Mouse (Mus musculus) stomach, embryonic 14.5 days (tissue): Measurements from ENCODE around the gene Ddx1. TPM values are rescaled to one million over a fixed set of nuclear protein-coding genes. Genes with fewer than 3 reads are reported as not detected.
"Not testable (repeated sequence)": the region's sequence is repeated elsewhere in the genome, so short reads cannot be mapped to it uniquely, and the experiment has no call there.

Experiments
- ATAC-seq: fragments of 200-750 bp; cut with Nextera tagmentation; 2 replicates; pipeline ENCODE4 v1.8.0; 2017; ENCODE audit warnings: low read depth, moderate TSS enrichment; ENCODE audit not compliant: insufficient number of reproducible peaks, insufficient read depth, low FRiP score
- H3K27ac ChIP-seq: fragments of 300-500 bp; sonication (generic); 2 replicates; pipeline ENCODE4 v1.5.1; 2014; ENCODE audit warnings: mild to moderate bottlenecking, low read length, moderate library complexity, mixed read lengths
- H3K27me3 ChIP-seq: fragments of 300-500 bp; sonication (generic); 2 replicates; pipeline ENCODE4 v1.6.1; 2014; ENCODE audit warnings: low read length, control low read depth, mixed read lengths; ENCODE audit not compliant: control insufficient read depth, insufficient read depth
- H3K36me3 ChIP-seq: fragments of 300-500 bp; sonication (generic); 2 replicates; pipeline ENCODE4 v1.6.1; 2014; ENCODE audit warnings: mild to moderate bottlenecking, control low read depth, low read length, moderate library complexity, mixed read lengths; ENCODE audit not compliant: control insufficient read depth, insufficient read depth
- H3K4me1 ChIP-seq: fragments of 300-500 bp; sonication (generic); 2 replicates; pipeline ENCODE4 v1.6.1; 2014; ENCODE audit warnings: low read length, control low read depth, mixed read lengths; ENCODE audit not compliant: control insufficient read depth, insufficient read depth
- H3K4me2 ChIP-seq: fragments of 300-500 bp; sonication (generic); replicated peaks from 2 replicates; pipeline ENCODE4 v1.6.1; 2014; ENCODE audit warnings: low read depth, low read length, control low read depth
- H3K4me3 ChIP-seq: fragments of 300-500 bp; sonication (generic); 2 replicates; pipeline ENCODE4 v1.5.1; 2014; ENCODE audit warnings: low read depth, low read length, control low read depth
- H3K9ac ChIP-seq: fragments of 300-500 bp; sonication (generic); replicated peaks from 2 replicates; pipeline ENCODE4 v1.6.1; 2014; ENCODE audit warnings: low read depth, mild to moderate bottlenecking, control low read depth, low read length, moderate library complexity, mixed read lengths
- H3K9me3 ChIP-seq: fragments of 300-500 bp; sonication (generic); 2 replicates; pipeline ENCODE4 v1.6.1; 2016; ENCODE audit warnings: low read depth, low read length, control low read depth; ENCODE audit not compliant: control insufficient read depth
- WGBS: fragments of 180-500 bp; shearing (Covaris S2); extraction: QIAGEN DNeasy Blood & Tissue Kit; methylation state at CpG from one replicate; pipeline ENCODE4 v1.1.7; 2014; 5-methylcytosine and 5-hydroxymethylcytosine counted together
- polyA plus RNA-seq: library from polyadenylated mRNA; unstranded; fragments of >200 nt; fragmentation: Nextera tagmentation; extraction: Ambion mirVana; gene quantifications from 2 replicates; pipeline ENCODE4 v1.2.1, GENCODE M21; 2014

Ddx1 gene
- polyA plus RNA-seq, 1 experiment from 2014 or later = 152 TPM

DNA sequence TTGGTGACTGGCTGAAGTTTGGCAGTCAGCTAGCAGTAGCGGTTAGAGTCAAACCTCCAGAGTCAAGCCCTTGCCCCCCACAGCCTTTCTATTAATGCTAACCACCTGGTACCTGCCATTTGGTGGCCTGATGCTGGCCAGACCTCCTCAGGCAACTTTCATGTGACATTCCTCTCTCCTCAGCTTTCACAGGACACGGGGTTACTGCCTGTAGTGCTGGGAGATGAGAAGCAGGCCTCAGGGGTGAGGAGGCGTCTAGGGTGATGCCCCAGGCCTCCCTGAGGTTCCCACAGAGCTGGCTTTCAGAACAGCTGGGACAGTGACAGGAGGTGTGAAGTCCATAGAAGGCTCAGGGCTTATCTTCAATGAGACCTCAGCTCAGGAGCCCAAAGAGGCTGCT, 50.9 kb downstream of the Ddx1 start:
- Histone ChIP-seq H3K27me3 (no peaks in the 10 kb centered on the region), H3K9me3 (no peaks in the 10 kb centered on the region), H3K4me2 (no peak overlapping the region), H3K4me3 (no peak overlapping the region), H3K9ac (no peak overlapping the region), H3K27ac (no peak overlapping the region), H3K36me3 (no peaks in the 10 kb centered on the region), H3K4me1 (no peaks in the 10 kb centered on the region)
- no peak for ATAC-seq
- 59% methylated on average over 3 of the region's 3 CpGs for WGBS

DNA sequence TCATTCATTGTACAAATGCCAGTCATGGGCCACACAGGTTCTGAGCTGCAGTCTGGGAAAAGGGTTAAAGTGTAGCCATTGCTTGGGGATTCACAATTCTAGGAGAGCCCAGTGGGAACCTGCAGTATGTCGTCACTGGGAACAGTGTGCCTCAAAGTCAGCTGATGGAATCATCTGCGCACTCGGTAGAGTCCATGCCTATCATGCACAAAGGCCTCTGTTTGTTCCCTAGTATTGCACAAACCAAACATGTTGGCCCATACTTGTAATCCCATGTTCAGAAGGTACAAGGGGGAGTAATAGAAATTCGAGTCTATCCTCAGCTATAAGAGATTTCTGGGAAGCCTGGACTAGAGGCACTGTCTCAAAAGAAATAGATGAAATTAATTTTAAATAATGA, 52.9 kb downstream of the Ddx1 start:
- H3K27ac ChIP-seq = no peak overlapping the region
- H3K4me2 ChIP-seq = no peak overlapping the region
- no peaks in the 10 kb centered on the region for H3K36me3 ChIP-seq
- no peaks in the 10 kb centered on the region for H3K9me3 ChIP-seq
- H3K4me3 ChIP-seq = no peak overlapping the region
- WGBS = 75% methylated on average over 4 of the region's 4 CpGs
- no peak overlapping the region for H3K9ac ChIP-seq
- ATAC-seq = no peak
- no peaks in the 10 kb centered on the region for H3K4me1 ChIP-seq
- no peaks in the 10 kb centered on the region for H3K27me3 ChIP-seq

DNA sequence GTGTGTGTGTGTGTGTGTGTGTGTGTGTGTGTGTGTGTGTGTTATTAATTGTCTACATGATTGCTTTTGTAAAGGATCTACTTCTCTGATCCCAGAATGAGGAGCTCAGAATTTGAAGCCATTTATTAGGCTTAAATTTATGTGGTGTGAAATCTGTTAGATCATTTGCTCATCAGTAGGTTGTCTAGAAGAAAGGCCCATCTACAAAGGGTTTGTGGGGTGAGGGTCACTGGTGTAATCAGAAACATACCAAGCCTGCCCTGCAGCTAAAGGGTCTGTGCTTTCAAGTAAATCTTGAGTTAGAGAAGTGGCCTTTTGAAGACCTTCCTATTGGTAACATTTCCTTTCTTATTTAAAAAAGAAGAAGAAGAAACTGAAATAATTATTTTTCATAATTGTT, 53.5 kb downstream of the Ddx1 start:
- no peak overlapping the region for H3K4me2 ChIP-seq
- ATAC-seq = no peak
- H3K9ac ChIP-seq = no peak overlapping the region
- no peaks in the 10 kb centered on the region for H3K9me3 ChIP-seq
- no peaks in the 10 kb centered on the region for H3K27me3 ChIP-seq
- H3K4me3 ChIP-seq = no peak overlapping the region
- no peak overlapping the region for H3K27ac ChIP-seq
- no peaks in the 10 kb centered on the region for H3K4me1 ChIP-seq
- no peaks in the 10 kb centered on the region for H3K36me3 ChIP-seq

DNA sequence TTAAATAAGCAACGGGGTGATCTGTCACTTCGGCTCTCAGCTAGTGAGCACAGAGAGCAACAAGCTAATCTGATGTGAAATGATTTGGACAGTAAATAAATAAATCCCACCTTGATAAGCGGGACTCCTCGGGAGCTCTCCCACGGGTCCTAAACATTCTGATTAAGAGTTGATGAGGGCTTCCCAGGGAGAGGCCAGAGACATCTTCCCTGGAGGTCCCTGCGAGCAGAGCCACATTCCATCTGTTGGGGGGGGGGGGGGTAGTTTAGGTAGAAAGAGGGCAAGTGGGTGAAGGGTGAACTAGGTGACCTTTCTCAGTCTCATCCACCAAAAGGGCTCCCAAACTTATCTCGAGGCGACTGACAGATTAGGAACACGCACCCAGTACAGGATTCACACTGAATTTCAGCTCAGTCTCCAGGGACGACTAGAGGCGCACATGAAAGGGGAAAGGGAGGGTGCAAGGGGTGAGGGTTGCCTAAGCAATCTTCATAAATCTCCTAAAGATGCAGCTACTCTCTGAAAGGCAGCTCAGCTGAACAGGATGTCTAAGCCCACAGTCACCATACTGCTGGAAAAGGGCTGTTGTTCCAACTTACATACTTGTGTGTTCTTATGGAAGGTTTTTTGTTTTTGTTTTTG, 60.8 kb downstream of the Ddx1 start:
- Histone ChIP-seq H3K27ac (no peak overlapping the region), H3K4me1 (0 out of 2 replicates have a peak, but pooled peaks cover 9% of the 10 kb centered on the region), H3K9ac (no peak overlapping the region), H3K27me3 (no peaks in the 10 kb centered on the region), H3K4me3 (no peak overlapping the region), H3K4me2 (no peak overlapping the region), H3K36me3 (no peaks in the 10 kb centered on the region), H3K9me3 (no peaks in the 10 kb centered on the region)
- WGBS = 16% methylated on average over 11 of the region's 11 CpGs
- no peak for ATAC-seq

DNA sequence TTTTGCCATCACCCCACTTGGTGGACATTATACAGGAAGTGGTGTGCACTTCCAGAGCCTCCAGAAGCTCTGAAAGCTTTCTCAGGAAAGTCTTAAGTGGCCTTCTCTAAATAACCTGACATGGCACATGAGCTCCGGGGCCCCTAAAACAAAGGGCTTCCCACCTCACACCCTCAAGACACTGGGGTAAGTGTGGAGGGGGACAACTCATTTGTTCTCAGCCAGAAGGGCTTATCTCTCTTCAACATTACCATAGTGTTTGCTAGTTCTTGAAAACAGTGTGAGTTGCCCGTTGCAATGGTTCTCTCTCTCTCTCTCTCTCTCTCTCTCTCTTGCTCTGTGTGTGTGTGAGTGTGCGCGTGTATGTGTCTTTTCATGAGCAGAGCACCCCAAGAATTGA, 62.8 kb downstream of the Ddx1 start:
- ATAC-seq = no peak
- Histone ChIP-seq H3K27ac (no peak overlapping the region), H3K27me3 (no peaks in the 10 kb centered on the region), H3K4me1 (peaks cover 13% of the 10 kb centered on the region), H3K9me3 (no peaks in the 10 kb centered on the region), H3K36me3 (no peaks in the 10 kb centered on the region), H3K4me2 (no peak overlapping the region), H3K4me3 (no peak overlapping the region), H3K9ac (no peak overlapping the region)
- WGBS = 64% methylated on average over 4 of the region's 4 CpGs

DNA sequence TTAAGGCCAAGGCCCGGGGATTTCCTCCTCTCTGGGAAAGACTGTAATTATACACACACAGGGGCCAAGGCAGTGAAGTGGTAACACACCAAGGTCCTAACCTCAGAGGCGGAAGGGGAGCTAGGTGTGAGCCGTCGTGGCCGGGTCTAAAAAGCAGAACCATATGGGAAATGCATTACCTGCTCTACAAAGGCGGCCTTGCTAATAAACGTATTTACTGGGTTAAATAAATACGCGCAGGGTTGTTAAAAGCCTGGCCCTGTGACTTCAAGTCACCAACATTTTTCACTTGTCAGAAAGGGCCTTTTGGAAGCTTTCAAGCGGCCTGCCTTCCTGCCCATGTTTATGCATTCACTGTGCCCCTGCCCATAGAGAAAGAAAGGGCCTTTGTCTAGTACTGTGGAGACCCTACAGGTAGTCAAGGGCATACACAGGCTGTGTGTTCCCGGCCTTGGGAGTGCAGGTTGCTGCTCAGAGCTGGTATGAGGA, 64.1 kb downstream of the Ddx1 start:
- H3K4me2 ChIP-seq = no peak overlapping the region
- 35% methylated on average over 11 of the region's 11 CpGs for WGBS
- ATAC-seq = no peak
- H3K36me3 ChIP-seq = no peaks in the 10 kb centered on the region
- no peak overlapping the region for H3K4me3 ChIP-seq
- H3K9ac ChIP-seq = no peak overlapping the region
- H3K27me3 ChIP-seq = no peaks in the 10 kb centered on the region
- peaks cover 26% of the 10 kb centered on the region for H3K4me1 ChIP-seq
- H3K9me3 ChIP-seq = no peaks in the 10 kb centered on the region
- H3K27ac ChIP-seq = no peak overlapping the region; the same call in 1 of the 2 replicates

DNA sequence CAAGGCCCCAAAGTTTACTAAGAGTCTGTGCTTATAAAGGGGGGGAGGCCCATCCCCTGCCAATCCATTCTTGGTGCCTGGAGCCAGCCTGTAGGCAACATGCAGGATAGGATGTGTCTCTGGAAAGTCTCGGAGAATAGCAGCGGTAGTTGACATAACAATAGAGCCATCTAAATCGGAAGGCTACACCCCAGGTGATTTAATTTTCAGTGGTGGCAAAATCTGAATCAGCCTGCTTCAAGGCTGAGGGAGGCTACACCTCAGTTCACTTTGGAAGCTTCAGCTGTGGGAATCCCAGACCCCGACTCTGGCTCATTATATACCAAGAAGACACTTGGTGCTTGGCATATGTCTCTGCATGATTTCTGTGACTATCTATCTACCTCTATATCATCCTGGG, 64.9 kb downstream of the Ddx1 start:
- H3K4me2 ChIP-seq, H3K36me3 ChIP-seq, H3K4me3 ChIP-seq, H3K9ac ChIP-seq, H3K9me3 ChIP-seq, H3K27me3 ChIP-seq, ATAC-seq, H3K27ac ChIP-seq: not testable (repeated sequence)
- peaks cover 29% of the 10 kb centered on the region for H3K4me1 ChIP-seq
- 75% methylated on average over 4 of the region's 4 CpGs for WGBS

DNA sequence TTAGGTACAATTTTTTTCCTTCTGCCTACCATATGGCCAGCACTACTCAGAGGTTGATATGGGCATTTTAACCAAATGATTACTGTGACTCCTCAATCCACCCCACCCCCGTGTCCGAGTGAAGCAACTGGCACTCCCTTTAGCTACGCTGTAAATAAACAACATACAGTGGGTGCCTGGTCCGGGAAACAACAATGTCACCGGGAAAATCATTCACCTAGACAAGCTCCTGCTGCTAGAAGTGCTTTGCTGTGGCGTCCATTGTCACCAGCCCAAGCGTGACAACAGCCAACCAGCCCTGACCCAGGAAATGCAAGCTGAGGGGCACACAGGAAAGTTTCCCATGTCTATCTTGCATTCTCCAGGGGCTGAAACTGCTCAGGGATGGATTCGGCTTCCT, 66.8 kb downstream of the Ddx1 start:
- Histone ChIP-seq H3K9me3 (no peaks in the 10 kb centered on the region), H3K27me3 (no peaks in the 10 kb centered on the region), H3K27ac (no peak overlapping the region), H3K4me2 (no peak overlapping the region), H3K4me3 (no peak overlapping the region), H3K4me1 (peaks cover 27% of the 10 kb centered on the region), H3K36me3 (no peaks in the 10 kb centered on the region), H3K9ac (no peak overlapping the region)
- WGBS = 68% methylated on average over 8 of the region's 8 CpGs
- no peak for ATAC-seq

DNA sequence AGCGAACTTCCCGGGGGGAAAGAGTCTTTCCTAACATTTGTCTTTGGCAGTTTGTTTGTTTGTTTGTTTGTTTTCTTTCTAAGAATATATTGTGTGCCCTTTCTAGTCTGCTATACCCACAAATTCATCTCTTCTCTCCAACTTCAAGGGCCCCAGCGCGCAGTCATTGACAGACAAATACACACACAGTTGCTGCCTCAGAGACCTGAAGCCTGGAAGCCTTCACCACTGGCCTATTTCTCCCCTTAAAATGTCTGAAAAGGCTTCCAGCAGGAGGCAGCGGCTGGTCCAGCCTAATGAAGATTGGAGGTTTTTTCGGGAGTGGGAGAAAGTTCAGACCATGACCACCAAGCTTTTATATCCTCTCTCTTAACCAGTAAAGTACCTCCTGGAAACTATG, 67.3 kb downstream of the Ddx1 start:
- Histone ChIP-seq H3K4me2 (no peak overlapping the region), H3K4me1 (peaks cover 31% of the 10 kb centered on the region), H3K9me3 (no peaks in the 10 kb centered on the region), H3K4me3 (no peak overlapping the region), H3K27me3 (no peaks in the 10 kb centered on the region), H3K27ac (no peak overlapping the region), H3K9ac (no peak overlapping the region), H3K36me3 (no peaks in the 10 kb centered on the region)
- WGBS = 67% methylated on average over 6 of the region's 6 CpGs
- no peak for ATAC-seq
